Mouse (Mus musculus): ENCODE measurements around the gene Opcml.

DNA sequence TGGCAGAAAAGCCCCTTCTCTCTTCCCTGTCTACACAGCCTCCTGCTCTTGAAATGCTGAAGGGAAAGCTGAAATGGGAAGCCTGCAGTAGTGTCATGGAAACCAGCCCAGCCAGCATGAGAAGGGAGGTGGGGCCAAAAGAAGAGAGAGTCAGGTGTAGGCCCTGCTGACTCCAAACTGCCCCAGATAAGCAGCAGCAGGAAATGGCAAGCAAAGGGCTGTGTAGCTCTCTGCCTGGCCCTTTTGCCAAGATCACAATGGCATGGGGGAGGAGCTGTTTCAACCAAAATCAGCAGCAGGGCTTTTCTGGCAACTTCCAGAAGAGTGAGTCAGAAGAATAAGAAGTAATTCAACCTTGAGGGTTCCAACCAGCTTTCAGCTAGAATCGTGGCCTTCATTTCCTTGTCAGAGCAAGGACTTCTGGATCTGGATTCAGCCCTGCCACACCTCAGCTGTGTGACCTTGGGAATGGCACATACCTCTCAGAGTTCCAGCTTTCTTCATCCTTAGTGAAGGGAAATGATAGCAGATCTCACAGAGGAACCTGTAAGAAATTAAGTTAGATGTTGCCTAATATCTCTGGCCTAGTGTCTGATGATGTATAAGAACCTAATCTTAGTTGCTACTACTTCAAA is 499.2 kb downstream of the Opcml start:
- TF ChIP-seq POLR2A (IDR thresholded peaks at IDR 0.05; ENCODE audit: extremely low read depth, insufficient read depth, low read length) (no peak), CTCF (IDR thresholded peaks at IDR 0.05; ENCODE audit: extremely low read depth, insufficient read depth, low read length) (no peak)

Data from cortical plate, adult 2 months (tissue).